Mouse (Mus musculus): ENCODE measurements around the gene Rnf128. TPM values are rescaled to one million over a fixed set of nuclear protein-coding genes. Genes with fewer than 3 reads are reported as not detected.
"Not testable (repeated sequence)": the region's sequence is repeated elsewhere in the genome, so short reads cannot be mapped to it uniquely, and the experiment has no call there.

Rnf128 gene
- polyA plus RNA-seq, 1 experiment from 2014 or later = 128 TPM

- Histone ChIP-seq H3K79me2 (ENCODE audit: inconsistent target) (no peaks in the 10 kb centered on the region), H3K4me3 (ENCODE audit: inconsistent target) (no peak overlapping the region), H3K27ac (no peak overlapping the region), H3K36me3 (ENCODE audit: inconsistent target) (no peaks in the 10 kb centered on the region)
- WGBS (ENCODE audit: missing documents) = 90% methylated on average over 6 of the region's 6 CpGs
These were observed 15.6 kb downstream of the Rnf128 start for GRCm38 (mm10) chrX:139578649-139579278.

- 43% methylated on average over 4 of the region's 4 CpGs for WGBS (ENCODE audit: missing documents)
- Histone ChIP-seq H3K36me3 (ENCODE audit: inconsistent target) (no peaks in the 10 kb centered on the region), H3K27ac (peak overlapping the region; percentile 22), H3K79me2 (ENCODE audit: inconsistent target) (no peaks in the 10 kb centered on the region), H3K4me3 (ENCODE audit: inconsistent target) (no peak overlapping the region)
These were observed 20.5 kb downstream of the Rnf128 start for GRCm38 (mm10) chrX:139583616-139584015.

DNA sequence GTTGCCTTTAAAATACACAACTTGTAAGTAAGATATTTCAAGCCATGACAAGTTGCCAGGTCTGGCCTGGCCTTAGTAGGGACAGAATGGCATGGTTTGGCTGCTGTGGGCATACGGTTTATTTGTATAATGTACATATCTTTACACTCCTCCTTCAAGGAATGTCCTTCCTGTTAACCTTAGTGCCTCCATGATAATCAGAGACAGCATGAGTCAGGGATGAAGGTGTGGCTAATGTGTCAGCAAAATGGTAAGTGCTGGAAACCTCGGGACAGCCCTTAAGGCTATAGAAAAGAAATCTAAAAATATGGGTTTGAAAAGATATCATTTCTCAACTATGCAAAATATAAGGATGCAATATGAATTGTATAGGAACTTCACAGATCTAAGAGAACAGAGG is 23.6 kb downstream of the Rnf128 start:
- not testable (repeated sequence) for H3K79me2 ChIP-seq (ENCODE audit: inconsistent target); H3K36me3 ChIP-seq (ENCODE audit: inconsistent target); H3K4me3 ChIP-seq (ENCODE audit: inconsistent target)
- 0 out of 2 replicates have a peak overlapping the region, but pooled peaks have one; percentile 10 for H3K27ac ChIP-seq
- WGBS (ENCODE audit: missing documents) = 90% methylated on average over 2 of the region's 2 CpGs

DNA sequence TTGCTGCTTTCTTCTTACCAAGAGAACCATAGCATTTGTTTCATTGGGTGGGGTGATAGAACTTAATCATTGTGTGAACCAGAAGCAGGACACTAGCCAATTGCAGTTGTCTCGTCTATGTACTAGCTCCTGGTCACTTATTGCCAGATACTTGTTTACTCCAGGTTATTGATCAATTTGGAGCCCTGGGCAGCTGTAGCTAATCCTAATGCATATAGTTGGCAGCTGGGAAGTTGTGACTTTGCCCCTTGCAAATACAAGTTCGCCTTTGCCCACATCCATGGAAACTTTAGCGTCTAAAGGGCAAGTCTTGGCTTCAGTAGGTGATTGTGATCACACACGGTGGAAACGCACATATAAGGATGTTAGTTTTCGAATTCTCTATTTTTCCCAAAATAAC is 33.3 kb downstream of the Rnf128 start:
- H3K36me3 ChIP-seq (ENCODE audit: inconsistent target) = no peaks in the 10 kb centered on the region
- H3K27ac ChIP-seq = no peak overlapping the region
- WGBS (ENCODE audit: missing documents) = 89% methylated on average over 6 of the region's 6 CpGs
- H3K4me3 ChIP-seq (ENCODE audit: inconsistent target) = no peak overlapping the region
- no peaks in the 10 kb centered on the region for H3K79me2 ChIP-seq (ENCODE audit: inconsistent target)

- peak overlapping the region; percentile 41 for H3K4me3 ChIP-seq (ENCODE audit: inconsistent target)
- 19% methylated on average over 26 of the region's 44 CpGs for WGBS (ENCODE audit: missing documents)
- peaks cover 37% of the 10 kb centered on the region; the same call in 1 of the 2 replicates for H3K79me2 ChIP-seq (ENCODE audit: inconsistent target)
- no peaks in the 10 kb centered on the region for H3K36me3 ChIP-seq (ENCODE audit: inconsistent target)
- peak overlapping the region; percentile 45 for H3K27ac ChIP-seq
These were observed 47.1 kb downstream of the Rnf128 start for GRCm38 (mm10) chrX:139610033-139610764.

DNA sequence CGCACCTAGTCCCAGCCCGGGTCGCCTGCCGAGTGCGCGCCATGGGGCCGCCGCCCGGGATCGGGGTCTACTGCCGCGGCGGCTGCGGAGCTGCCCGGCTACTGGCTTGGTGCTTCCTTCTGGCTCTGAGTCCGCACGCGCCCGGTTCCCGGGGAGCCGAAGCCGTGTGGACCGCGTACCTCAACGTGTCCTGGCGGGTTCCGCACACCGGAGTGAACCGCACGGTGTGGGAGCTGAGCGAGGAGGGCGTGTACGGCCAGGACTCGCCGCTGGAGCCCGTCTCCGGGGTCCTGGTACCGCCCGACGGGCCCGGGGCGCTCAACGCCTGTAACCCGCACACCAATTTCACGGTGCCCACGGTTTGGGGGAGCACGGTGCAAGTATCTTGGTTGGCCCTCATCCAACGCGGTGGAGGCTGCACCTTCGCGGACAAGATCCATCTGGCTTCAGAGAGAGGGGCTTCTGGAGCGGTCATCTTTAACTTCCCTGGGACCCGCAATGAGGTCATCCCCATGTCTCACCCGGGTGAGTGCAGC is 47.7 kb downstream of the Rnf128 start:
- H3K4me3 ChIP-seq (ENCODE audit: inconsistent target) = peak overlapping the region; percentile 38
- WGBS (ENCODE audit: missing documents) = 14% methylated on average over 39 of the region's 54 CpGs
- no peak overlapping the region for H3K27ac ChIP-seq
- H3K79me2 ChIP-seq (ENCODE audit: inconsistent target) = peaks cover 44% of the 10 kb centered on the region; the same call in 1 of the 2 replicates
- no peaks in the 10 kb centered on the region for H3K36me3 ChIP-seq (ENCODE audit: inconsistent target)

GRCm38 (mm10) chrX:139614761-139615160 is 51.6 kb downstream of the Rnf128 start:
- H3K79me2 ChIP-seq (ENCODE audit: inconsistent target) = peaks cover 81% of the 10 kb centered on the region
- H3K36me3 ChIP-seq (ENCODE audit: inconsistent target) = no peaks in the 10 kb centered on the region
- H3K4me3 ChIP-seq (ENCODE audit: inconsistent target) = no peak overlapping the region
- no peak overlapping the region for H3K27ac ChIP-seq
- WGBS (ENCODE audit: missing documents) = 60% methylated on average over 2 of the region's 2 CpGs

GRCm38 (mm10) chrX:139622071-139622470 is 59.0 kb downstream of the Rnf128 start:
- H3K36me3 ChIP-seq (ENCODE audit: inconsistent target) = no peaks in the 10 kb centered on the region
- no peak overlapping the region for H3K4me3 ChIP-seq (ENCODE audit: inconsistent target)
- peaks cover 25% of the 10 kb centered on the region for H3K79me2 ChIP-seq (ENCODE audit: inconsistent target)
- no peak overlapping the region for H3K27ac ChIP-seq
- WGBS (ENCODE audit: missing documents) = 86% methylated on average over 4 of the region's 4 CpGs

- no peak overlapping the region for H3K4me3 ChIP-seq (ENCODE audit: inconsistent target)
- 86% methylated on average over 4 of the region's 4 CpGs for WGBS (ENCODE audit: missing documents)
- H3K27ac ChIP-seq = no peak overlapping the region
- H3K79me2 ChIP-seq (ENCODE audit: inconsistent target) = peaks cover 9% of the 10 kb centered on the region; the same call in 1 of the 2 replicates
- no peaks in the 10 kb centered on the region for H3K36me3 ChIP-seq (ENCODE audit: inconsistent target)
These were observed 71.6 kb downstream of the Rnf128 start for GRCm38 (mm10) chrX:139634758-139635157.

- no peak overlapping the region for H3K4me3 ChIP-seq (ENCODE audit: inconsistent target)
- no peak overlapping the region for H3K27ac ChIP-seq
- 76% methylated on average over 2 of the region's 2 CpGs for whole genome bisulfite sequencing (ENCODE audit: missing documents)
- no peaks in the 10 kb centered on the region for H3K36me3 ChIP-seq (ENCODE audit: inconsistent target)
- no peaks in the 10 kb centered on the region for H3K79me2 ChIP-seq (ENCODE audit: inconsistent target)
These were observed 76.6 kb downstream of the Rnf128 start for GRCm38 (mm10) chrX:139639744-139640143.

DNA sequence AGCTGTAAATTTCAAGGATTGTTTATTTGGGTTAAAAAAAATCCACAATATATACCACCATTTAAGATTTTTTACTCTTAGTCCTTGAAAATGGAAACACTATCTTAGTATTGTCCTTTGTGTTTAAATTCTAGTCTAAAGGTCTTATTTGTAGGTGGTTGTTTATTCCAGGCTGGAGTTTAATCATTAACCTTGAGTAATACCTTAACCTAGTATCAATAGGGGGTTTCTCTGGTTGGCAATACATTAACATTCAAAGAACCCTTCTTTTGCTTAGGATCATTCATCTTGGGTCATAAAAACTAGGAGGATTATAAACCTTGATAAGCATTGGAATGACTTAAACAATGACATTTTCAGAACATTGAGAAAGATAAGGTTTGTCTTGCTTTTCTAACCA is 77.3 kb downstream of the Rnf128 start:
- Histone ChIP-seq H3K27ac (no peak overlapping the region), H3K79me2 (ENCODE audit: inconsistent target) (no peaks in the 10 kb centered on the region), H3K36me3 (ENCODE audit: inconsistent target) (no peaks in the 10 kb centered on the region), H3K4me3 (ENCODE audit: inconsistent target) (no peak overlapping the region)

GRCm38 (mm10) chrX:139652226-139652625 is 89.1 kb downstream of the Rnf128 start:
- Histone ChIP-seq H3K4me3 (ENCODE audit: inconsistent target) (no peak overlapping the region), H3K36me3 (ENCODE audit: inconsistent target) (no peaks in the 10 kb centered on the region), H3K27ac (no peak overlapping the region), H3K79me2 (ENCODE audit: inconsistent target) (no peaks in the 10 kb centered on the region)
- 83% methylated on average over 4 of the region's 5 CpGs for WGBS (ENCODE audit: missing documents)

- Histone ChIP-seq H3K36me3 (ENCODE audit: inconsistent target) (no peaks in the 10 kb centered on the region), H3K27ac (no peak overlapping the region), H3K4me3 (ENCODE audit: inconsistent target) (no peak overlapping the region), H3K79me2 (ENCODE audit: inconsistent target) (no peaks in the 10 kb centered on the region)
- 61% methylated on average over 3 of the region's 3 CpGs for WGBS (ENCODE audit: missing documents)
These were observed 90.2 kb downstream of the Rnf128 start for GRCm38 (mm10) chrX:139653292-139653691.

DNA sequence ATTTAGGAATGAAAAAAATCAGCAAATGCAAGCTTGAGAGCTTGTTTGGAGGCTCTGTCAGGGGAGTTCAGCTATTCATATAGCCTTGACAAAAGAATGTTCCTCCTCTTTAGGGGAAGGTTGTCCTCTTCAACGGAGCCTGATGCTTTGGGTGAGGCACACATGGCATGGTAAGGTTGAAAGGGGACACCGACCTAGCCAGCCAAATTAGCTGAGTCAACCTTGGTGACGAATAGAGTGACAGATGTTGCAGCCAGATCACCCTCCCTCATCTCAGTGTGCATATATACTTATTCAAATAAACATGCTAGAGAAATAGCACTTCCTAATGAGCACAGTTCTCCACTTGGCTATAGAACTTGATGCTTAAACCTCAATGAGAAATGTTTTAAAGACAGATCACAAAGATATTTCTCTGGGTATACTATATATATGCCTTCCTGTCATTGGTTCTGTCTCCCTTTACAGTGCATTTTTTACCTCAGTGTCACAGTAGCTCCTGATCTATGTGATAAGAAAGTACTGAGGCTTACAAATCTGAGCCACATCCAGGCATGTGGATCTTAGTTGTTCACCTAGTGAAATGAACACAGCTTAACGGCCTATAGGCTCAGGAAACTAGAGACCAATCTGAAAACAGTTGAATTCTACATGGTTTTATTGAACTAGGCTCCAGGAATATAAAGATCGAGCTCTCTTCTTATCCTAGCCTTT is 91.4 kb downstream of the Rnf128 start:
- Histone ChIP-seq H3K27ac (no peak overlapping the region), H3K79me2 (ENCODE audit: inconsistent target) (no peaks in the 10 kb centered on the region), H3K4me3 (ENCODE audit: inconsistent target) (no peak overlapping the region), H3K36me3 (ENCODE audit: inconsistent target) (no peaks in the 10 kb centered on the region)
- WGBS (ENCODE audit: missing documents) = 84% methylated on average over 5 of the region's 5 CpGs

DNA sequence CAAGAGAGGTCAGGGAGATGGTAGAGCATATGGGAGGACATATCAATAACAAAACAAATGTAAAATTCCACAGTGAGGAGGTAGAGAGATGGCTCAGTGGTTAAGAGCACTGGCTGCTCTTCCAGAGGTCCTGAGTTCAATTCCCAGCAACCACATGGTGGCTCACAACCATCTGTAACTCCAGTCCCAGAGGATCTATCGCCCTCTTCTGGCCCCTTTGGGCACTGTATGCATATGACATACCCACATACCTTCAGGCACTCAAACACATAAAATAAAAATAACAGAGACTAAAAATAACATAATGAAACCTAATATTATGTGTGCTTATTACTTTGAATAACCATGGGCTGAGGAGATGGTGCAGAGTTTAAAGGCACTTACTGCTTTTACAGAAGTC is 99.0 kb downstream of the Rnf128 start:
- Histone ChIP-seq H3K27ac (no peak overlapping the region), H3K4me3 (ENCODE audit: inconsistent target) (no peak overlapping the region), H3K36me3 (ENCODE audit: inconsistent target) (no peaks in the 10 kb centered on the region), H3K79me2 (ENCODE audit: inconsistent target) (no peaks in the 10 kb centered on the region)
- 80% methylated on average over 1 of the region's 1 CpGs for WGBS (ENCODE audit: missing documents)
